ENCODE assay signal across 19 mouse cellular contexts in the genomic region with DNA sequence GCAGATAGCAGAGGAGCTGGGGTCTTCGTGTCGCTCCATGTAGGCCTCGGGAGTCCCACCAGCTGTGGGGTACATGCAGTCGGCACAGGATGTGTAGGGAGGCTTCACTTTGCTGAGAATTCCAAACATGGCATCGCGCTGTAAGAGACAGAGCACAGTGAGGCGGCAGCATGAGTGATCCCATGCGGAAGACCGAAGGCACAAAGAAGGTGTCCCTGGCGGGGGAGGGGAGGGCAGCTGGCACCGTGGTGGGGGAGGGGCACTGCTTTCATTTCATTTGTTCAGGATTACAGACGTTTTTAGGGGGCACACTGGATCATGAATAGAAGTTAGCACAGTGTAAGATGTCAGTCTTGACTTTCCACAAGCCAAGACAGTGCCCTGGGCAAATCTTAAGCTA. TPM values are rescaled to one million over a fixed set of nuclear protein-coding genes. Genes with fewer than 3 reads are reported as not detected.
DNase-seq lines count a peak whose midpoint lies in the region; ATAC-seq lines count a peak whose summit lies in the region.
"Had no signal": no experiment of that assay in that cellular context is flagged by ENCODE, and none has a peak within 500 bp of the region (broad histone marks: within the 10 kb centered on the region; RNA-seq: fewer than 3 reads in every experiment).

No protein-coding gene starts in this region.

- H3K36me3 ChIP-seq in hindbrain, embryonic 11.5 days (ENCODE audit: control insufficient read depth, insufficient read depth, low read length): peaks cover 15% of the 10 kb centered on the region
- H3K36me3 ChIP-seq in hindbrain, embryonic 14.5 days (replicated peaks; ENCODE audit: control insufficient read depth, insufficient read depth): peaks cover 84% of the 10 kb centered on the region
- peaks cover 80% of the 10 kb centered on the region for H3K36me3 ChIP-seq in neural tube, embryonic 12.5 days
- H3K36me3 ChIP-seq in embryonic facial prominence, embryonic 10.5 days (replicated peaks): peaks cover 97% of the 10 kb centered on the region

- no peak overlapping the region for H3K9ac ChIP-seq in hindbrain, embryonic 11.5 days (ENCODE audit: low read depth, low read length)
- H3K9ac ChIP-seq in hindbrain, embryonic 14.5 days: no peak overlapping the region
- no peak overlapping the region for H3K9ac ChIP-seq in neural tube, embryonic 12.5 days
- H3K9ac ChIP-seq: heart, embryonic 15.5 days; hindbrain, embryonic 15.5 days; liver, embryonic 12.5 days; lung, embryonic 14.5 days had no signal

- H3K9me3 ChIP-seq in hindbrain, embryonic 11.5 days (ENCODE audit: control insufficient read depth, low read length): no peaks in the 10 kb centered on the region
- H3K9me3 ChIP-seq in hindbrain, embryonic 14.5 days (ENCODE audit: control insufficient read depth, low read length): no peaks in the 10 kb centered on the region
- no peaks in the 10 kb centered on the region for H3K9me3 ChIP-seq in neural tube, embryonic 12.5 days
- H3K9me3 ChIP-seq in embryonic facial prominence, embryonic 10.5 days: no peaks in the 10 kb centered on the region
- H3K9me3 ChIP-seq: G1E; heart, embryonic 15.5 days; hindbrain, embryonic 15.5 days; liver, embryonic 12.5 days had no signal

- ATAC-seq in hindbrain, embryonic 11.5 days (ENCODE audit: low FRiP score): no peak
- ATAC-seq in hindbrain, embryonic 14.5 days (ENCODE audit: low FRiP score): no peak
- ATAC-seq in neural tube, embryonic 12.5 days (ENCODE audit: low FRiP score, low read depth): peak; percentile 66; the same call in 1 of the 2 replicates

- no peaks in the 10 kb centered on the region for H3K4me1 ChIP-seq in hindbrain, embryonic 11.5 days (replicated peaks; ENCODE audit: control insufficient read depth, insufficient read depth, low read length)
- H3K4me1 ChIP-seq in hindbrain, embryonic 14.5 days (replicated peaks; ENCODE audit: control insufficient read depth, insufficient read depth, low read length): no peaks in the 10 kb centered on the region
- H3K4me1 ChIP-seq in neural tube, embryonic 12.5 days: peaks cover 7% of the 10 kb centered on the region; the same call in 1 of the 2 replicates
- 0 out of 2 replicates have a peak, but pooled peaks cover 3% of the 10 kb centered on the region for H3K4me1 ChIP-seq in embryonic facial prominence, embryonic 10.5 days
- H3K4me1 ChIP-seq: heart, embryonic 15.5 days; hindbrain, embryonic 15.5 days had no signal

- H3K4me2 ChIP-seq in hindbrain, embryonic 11.5 days (replicated peaks; ENCODE audit: low read depth, low read length): no peak overlapping the region
- no peak overlapping the region for H3K4me2 ChIP-seq in hindbrain, embryonic 14.5 days (replicated peaks)
- no peak overlapping the region for H3K4me2 ChIP-seq in neural tube, embryonic 12.5 days (replicated peaks)
- H3K4me2 ChIP-seq: heart, embryonic 15.5 days; hindbrain, embryonic 15.5 days; liver, embryonic 12.5 days; lung, embryonic 14.5 days had no signal

- H3K27ac ChIP-seq in hindbrain, embryonic 11.5 days (ENCODE audit: low read depth, low read length): peak overlapping the region; percentile 30; the same call in 1 of the 2 replicates
- H3K27ac ChIP-seq in hindbrain, embryonic 14.5 days: no peak overlapping the region
- H3K27ac ChIP-seq in neural tube, embryonic 12.5 days: peak overlapping the region; percentile 42; the same call in 1 of the 2 replicates
- peak overlapping the region; percentile 57 for H3K27ac ChIP-seq in embryonic facial prominence, embryonic 10.5 days (replicated peaks)
- H3K27ac ChIP-seq: heart, adult 2 months; heart, embryonic 15.5 days; hindbrain, embryonic 15.5 days; kidney, postnatal 0 days; liver, embryonic 12.5 days had no signal

- peak; percentile 40 for DNase-seq in hindbrain, embryonic 11.5 days (ENCODE audit: low spot score)
- DNase-seq in hindbrain, embryonic 14.5 days (ENCODE audit: low spot score): no peak
- no peak for DNase-seq in neural tube, embryonic 10.5 days (ENCODE audit: extremely low spot score, low spot score)
- DNase-seq in embryonic facial prominence, embryonic 10.5 days (ENCODE audit: low spot score): no peak
- DNase-seq in adrenal gland, postnatal 36 days: no peak
- DNase-seq in right cerebral cortex, postnatal 10 days (ENCODE audit: low spot score in 2 of 2): no peak
- DNase-seq: cerebellum, adult 11 months; heart, adult 2 months; kidney, adult 11 months; lung, embryonic 14.5 days; right cerebral cortex, postnatal 4 days; thymus, adult 18-20 months had no signal

- H3K4me3 ChIP-seq in hindbrain, embryonic 11.5 days (ENCODE audit: low read depth, low read length): no peak overlapping the region
- H3K4me3 ChIP-seq in hindbrain, embryonic 14.5 days (replicated peaks; ENCODE audit: low read length): no peak overlapping the region
- H3K4me3 ChIP-seq in neural tube, embryonic 12.5 days: no peak overlapping the region
- H3K4me3 ChIP-seq in embryonic facial prominence, embryonic 10.5 days: no peak overlapping the region
- H3K4me3 ChIP-seq: heart, adult 2 months; heart, embryonic 15.5 days; hindbrain, embryonic 15.5 days; liver, embryonic 12.5 days; myocyte had no signal

- WGBS in hindbrain, embryonic 11.5 days: 83% methylated on average over 12 of the region's 12 CpGs
- WGBS in hindbrain, embryonic 14.5 days: 65% methylated on average over 12 of the region's 12 CpGs
- WGBS in neural tube, embryonic 12.5 days: 70% methylated on average over 12 of the region's 12 CpGs
- 78% methylated on average over 12 of the region's 12 CpGs for WGBS in embryonic facial prominence, embryonic 10.5 days

- no peaks in the 10 kb centered on the region for H3K27me3 ChIP-seq in hindbrain, embryonic 11.5 days (ENCODE audit: control insufficient read depth, insufficient read depth, low read length)
- H3K27me3 ChIP-seq in hindbrain, embryonic 14.5 days (ENCODE audit: control insufficient read depth, insufficient read depth, low read length): no peaks in the 10 kb centered on the region
- H3K27me3 ChIP-seq in neural tube, embryonic 12.5 days (replicated peaks): no peaks in the 10 kb centered on the region
- no peaks in the 10 kb centered on the region for H3K27me3 ChIP-seq in embryonic facial prominence, embryonic 10.5 days (replicated peaks; ENCODE audit: low read depth, poor library complexity, severe bottlenecking)
- H3K27me3 ChIP-seq: heart, embryonic 15.5 days; hindbrain, embryonic 15.5 days; liver, embryonic 12.5 days had no signal

RNA-seq across cellular contexts. Expression of gene Coro1c, which starts 34.8 kb away (rescaled TPM):
- 192 and 230 TPM in 2 replicates for polyA plus RNA-seq in hindbrain, embryonic 11.5 days (2014; fragmentation: Nextera tagmentation; extraction: Ambion mirVana)
- 172 and 177 TPM in 2 replicates for polyA plus RNA-seq in hindbrain, embryonic 14.5 days (2014; fragmentation: Nextera tagmentation; extraction: Ambion mirVana)
- polyA plus RNA-seq in neural tube, embryonic 12.5 days (2016; fragmentation: Nextera tagmentation; extraction: Ambion mirVana): 259 and 292 TPM in 2 replicates
- polyA plus RNA-seq in embryonic facial prominence, embryonic 10.5 days (2016; fragmentation: Nextera tagmentation; extraction: Ambion mirVana): 178 and 198 TPM in 2 replicates
- total RNA-seq in adrenal gland, postnatal 36 days (2021): 10 to 100 TPM; 47.9 to 60.1 TPM

RNA-seq across cellular contexts. Expression of gene Ssh1, which starts 50.4 kb away (rescaled TPM):
- polyA plus RNA-seq in hindbrain, embryonic 11.5 days (2014; fragmentation: Nextera tagmentation; extraction: Ambion mirVana): 27.9 and 30.3 TPM in 2 replicates
- polyA plus RNA-seq in hindbrain, embryonic 14.5 days (2014; fragmentation: Nextera tagmentation; extraction: Ambion mirVana): 17.8 and 19.4 TPM in 2 replicates
- 19.3 and 21.0 TPM in 2 replicates for polyA plus RNA-seq in neural tube, embryonic 12.5 days (2016; fragmentation: Nextera tagmentation; extraction: Ambion mirVana)
- polyA plus RNA-seq in embryonic facial prominence, embryonic 10.5 days (2016; fragmentation: Nextera tagmentation; extraction: Ambion mirVana): 15.6 and 17.9 TPM in 2 replicates
- 10 to 100 TPM; 16.5 to 18.8 TPM for total RNA-seq in adrenal gland, postnatal 36 days (2021)
